Mouse (Mus musculus) heart, embryonic 14.5 days (tissue): Measurements from ENCODE around the gene Doc2b. TPM values are rescaled to one million over a fixed set of nuclear protein-coding genes. Genes with fewer than 3 reads are reported as not detected.

Experiments
- ATAC-seq: fragments of 200-750 bp; cut with Nextera tagmentation; 2 replicates; pipeline ENCODE4 v1.8.0; 2017; ENCODE audit warnings: low read depth, moderate TSS enrichment; ENCODE audit not compliant: insufficient number of reproducible peaks, insufficient read depth, low FRiP score
- H3K27ac ChIP-seq, 2 experiments: fragments of 200-500 bp in 1 of 2; fragments of 300-500 bp in 1 of 2; sonication (generic) in 1 of 2; replicated peaks in 1 of 2; 2 replicates each; pipeline ENCODE4 v1.5.1; 2012 to 2014; ENCODE audit warnings: low read depth in 2 of 2, low read length in 2 of 2, control low read depth in 1 of 2, mild to moderate bottlenecking in 1 of 2, mixed read lengths in 1 of 2; ENCODE audit not compliant: control insufficient read depth in 1 of 2, insufficient read depth in 1 of 2
- H3K27me3 ChIP-seq: fragments of 300-500 bp; sonication (generic); 2 replicates; pipeline ENCODE4 v1.6.1; 2014; ENCODE audit warnings: mild to moderate bottlenecking, low read length, control low read depth; ENCODE audit not compliant: control insufficient read depth, insufficient read depth
- H3K36me3 ChIP-seq: fragments of 300-500 bp; sonication (generic); 2 replicates; pipeline ENCODE4 v1.6.1; 2014; ENCODE audit warnings: mild to moderate bottlenecking, control low read depth, low read length, mixed read lengths; ENCODE audit not compliant: control insufficient read depth, insufficient read depth
- H3K4me1 ChIP-seq, 2 experiments: fragments of 200-500 bp in 1 of 2; fragments of 300-500 bp in 1 of 2; sonication (generic) in 1 of 2; 2 replicates each; pipeline ENCODE4 v1.6.1; 2012 to 2014; ENCODE audit warnings: low read length in 2 of 2, control low read depth in 1 of 2, mixed read lengths in 1 of 2; ENCODE audit not compliant: control insufficient read depth in 2 of 2, insufficient read depth in 2 of 2
- H3K4me2 ChIP-seq: fragments of 300-500 bp; sonication (generic); 2 replicates; pipeline ENCODE4 v1.6.1; 2014; ENCODE audit warnings: mild to moderate bottlenecking, low read length
- H3K4me3 ChIP-seq, 2 experiments: fragments of 200-500 bp in 1 of 2; fragments of 300-500 bp in 1 of 2; sonication (generic) in 1 of 2; 2 replicates each; pipeline ENCODE4 v1.5.1; 2012 to 2014; ENCODE audit warnings: low read length in 2 of 2, mild to moderate bottlenecking in 2 of 2, control low read depth in 1 of 2, low read depth in 1 of 2, moderate library complexity in 1 of 2; ENCODE audit not compliant: control insufficient read depth in 1 of 2, insufficient read depth in 1 of 2
- H3K9ac ChIP-seq: fragments of 300-500 bp; sonication (generic); 2 replicates; pipeline ENCODE4 v1.6.1; 2014; ENCODE audit warnings: mild to moderate bottlenecking, low read length
- H3K9me3 ChIP-seq: fragments of 300-500 bp; sonication (generic); 2 replicates; pipeline ENCODE4 v1.6.1; 2016; ENCODE audit warnings: low read length, control low read depth; ENCODE audit not compliant: control insufficient read depth
- WGBS: fragments of 180-500 bp; shearing (Covaris S2); extraction: QIAGEN DNeasy Blood & Tissue Kit; methylation state at CpG from one replicate; pipeline ENCODE4 v1.1.7; 2014; 5-methylcytosine and 5-hydroxymethylcytosine counted together
- polyA plus RNA-seq: library from polyadenylated mRNA; unstranded; fragments of >200 nt; fragmentation: Nextera tagmentation; extraction: Ambion mirVana; gene quantifications from 2 replicates; pipeline ENCODE4 v1.2.1, GENCODE M21; 2014

Doc2b gene
- polyA plus RNA-seq, 1 experiment from 2014 or later = 0.22 TPM

DNA sequence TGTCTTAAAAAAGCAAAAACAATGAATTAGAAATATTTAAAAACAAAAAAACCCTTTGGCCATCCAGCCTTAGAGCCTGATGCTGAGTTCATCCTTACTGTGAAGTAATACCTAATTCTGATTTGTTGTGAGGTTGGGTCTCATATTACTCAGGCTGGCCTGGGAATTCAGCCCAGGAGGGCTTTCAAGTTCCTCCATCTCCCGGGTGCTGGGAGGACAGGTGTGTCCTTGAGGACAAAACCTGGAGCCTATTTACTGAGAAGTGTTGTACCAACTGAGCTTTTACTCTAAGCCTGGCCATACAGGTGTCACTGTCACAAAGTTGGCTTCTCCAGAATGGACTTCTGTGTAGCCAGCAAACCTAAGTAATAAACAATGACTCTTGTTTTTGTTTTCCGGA lies 28.8 kb downstream of the Doc2b start:
- peaks cover 57% of the 10 kb centered on the region for H3K36me3 ChIP-seq
- no peak overlapping the region for H3K27ac ChIP-seq
- H3K4me3 ChIP-seq = no peak overlapping the region
- H3K4me1 ChIP-seq = peaks cover 2 to 9% of the 10 kb centered on the region in 2 experiments; a peak in 1 of 4 replicates
- H3K27me3 ChIP-seq = peaks cover 2% of the 10 kb centered on the region; the same call in 1 of the 2 replicates
- no peak for ATAC-seq
- H3K4me2 ChIP-seq = no peak overlapping the region
- no peaks in the 10 kb centered on the region for H3K9me3 ChIP-seq
- H3K9ac ChIP-seq = no peak overlapping the region
- whole genome bisulfite sequencing = 76% methylated on average over 2 of the region's 2 CpGs

DNA sequence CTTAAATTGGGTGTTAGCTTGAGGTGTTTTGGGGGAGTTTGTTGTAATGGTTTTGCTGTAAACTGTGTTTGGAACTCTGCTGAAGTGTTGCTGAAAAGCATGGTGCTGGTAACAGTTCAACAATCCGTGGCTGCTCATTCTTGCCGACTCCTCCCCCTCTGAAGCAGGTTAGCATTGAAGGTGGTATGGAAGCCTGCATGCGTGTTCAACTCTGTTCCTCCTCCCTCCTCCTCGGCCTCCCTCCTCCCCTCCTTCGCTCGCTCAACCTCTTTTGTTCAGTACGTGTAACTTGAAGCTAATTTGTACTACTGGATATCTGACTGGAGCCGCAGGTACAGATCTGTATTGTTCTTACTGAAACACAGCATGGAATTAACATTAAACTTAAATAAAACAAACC lies 30.7 kb downstream of the Doc2b start:
- Histone ChIP-seq H3K4me1 (peaks cover 2 to 9% of the 10 kb centered on the region in 2 experiments; a peak in 1 of 4 replicates), H3K27ac (no peak overlapping the region), H3K27me3 (no peaks in the 10 kb centered on the region), H3K4me2 (no peak overlapping the region), H3K9me3 (no peaks in the 10 kb centered on the region), H3K9ac (no peak overlapping the region), H3K4me3 (no peak overlapping the region), H3K36me3 (peaks cover 75% of the 10 kb centered on the region)
- WGBS = 87% methylated on average over 8 of the region's 8 CpGs
- no peak for ATAC-seq

DNA sequence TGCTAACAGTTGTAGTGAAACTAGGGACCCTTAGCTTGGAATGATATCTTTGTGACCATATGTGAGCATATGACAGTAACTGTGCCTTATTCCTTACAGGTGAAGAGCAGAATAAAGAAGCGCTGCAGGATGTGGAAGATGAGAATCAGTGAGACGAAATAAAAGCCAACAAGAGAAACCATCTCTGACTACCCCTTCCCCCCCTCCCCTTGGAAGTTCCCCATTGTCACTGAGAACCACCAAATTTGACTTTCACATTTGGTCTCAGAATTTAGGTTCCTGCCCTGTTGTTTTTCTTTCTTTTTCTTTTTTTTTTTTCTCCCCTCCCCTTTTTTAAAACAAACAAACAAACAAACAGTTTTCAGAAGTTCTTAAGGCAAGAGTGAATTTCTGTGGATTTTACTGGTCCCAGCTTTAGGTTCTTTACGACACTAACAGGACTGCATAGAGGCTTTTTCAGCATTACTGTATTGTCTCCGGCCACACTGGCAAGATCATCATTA lies 31.3 kb downstream of the Doc2b start:
- H3K36me3 ChIP-seq = peaks cover 81% of the 10 kb centered on the region

DNA sequence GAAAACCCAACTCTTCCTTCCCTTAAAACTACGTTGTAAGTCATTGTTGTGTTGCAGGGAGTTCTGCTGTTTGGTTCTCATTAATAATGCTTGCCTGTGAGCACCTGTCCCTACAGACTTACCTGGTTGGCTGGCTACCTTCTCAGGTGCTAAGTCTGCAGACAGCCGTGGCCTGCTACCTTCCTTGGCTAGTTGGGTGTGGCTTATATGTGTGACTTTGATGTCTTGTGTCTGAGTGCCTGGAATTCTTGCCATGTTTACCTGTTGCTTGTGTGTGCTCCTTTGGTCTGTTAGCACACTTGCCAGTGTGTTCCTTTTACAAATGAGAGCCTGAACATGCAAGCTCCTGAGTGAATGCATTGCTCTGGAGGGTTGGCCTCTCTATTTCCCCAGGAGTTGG lies 33.1 kb downstream of the Doc2b start:
- Histone ChIP-seq H3K4me3 (no peak overlapping the region), H3K27me3 (no peaks in the 10 kb centered on the region), H3K4me1 (no peaks in the 10 kb centered on the region), H3K9me3 (no peaks in the 10 kb centered on the region), H3K9ac (no peak overlapping the region), H3K4me2 (no peak overlapping the region), H3K36me3 (peaks cover 94% of the 10 kb centered on the region), H3K27ac (no peak overlapping the region)
- no peak for ATAC-seq
- 80% methylated on average over 2 of the region's 2 CpGs for WGBS

More for the DNA sequence above, 31.3 kb downstream of the Doc2b start:
- H3K9me3 ChIP-seq = no peaks in the 10 kb centered on the region
- peaks cover under 1 to 8% of the 10 kb centered on the region in 2 experiments; a peak in 1 of 4 replicates for H3K4me1 ChIP-seq
- H3K4me3 ChIP-seq = no peak overlapping the region
- no peak overlapping the region for H3K9ac ChIP-seq
- no peak overlapping the region for H3K27ac ChIP-seq
- no peak for ATAC-seq
- no peak overlapping the region for H3K4me2 ChIP-seq
- 87% methylated on average over 4 of the region's 4 CpGs for WGBS
- H3K27me3 ChIP-seq = no peaks in the 10 kb centered on the region

DNA sequence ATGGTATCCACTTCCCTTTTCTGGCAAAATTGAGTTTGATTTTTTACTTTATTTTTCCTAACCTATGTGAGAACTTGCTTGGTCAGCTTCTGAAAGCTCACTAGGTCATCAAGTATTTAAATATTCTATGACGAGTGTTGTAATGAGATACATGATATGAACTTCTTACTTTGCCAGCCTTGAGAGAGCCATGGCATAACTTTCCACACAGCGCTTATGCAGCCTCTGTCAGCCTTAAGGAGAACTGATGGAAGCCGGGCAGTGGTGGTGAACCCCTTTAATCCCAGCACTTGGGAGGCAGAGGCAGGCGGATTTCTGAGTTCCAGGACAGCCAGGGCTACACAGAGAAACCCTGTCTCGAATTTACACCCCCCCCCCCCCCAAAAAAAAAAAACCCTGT lies 35.1 kb downstream of the Doc2b start:
- Histone ChIP-seq H3K36me3 (peaks cover 94% of the 10 kb centered on the region), H3K4me2 (no peak overlapping the region), H3K27ac (no peak overlapping the region), H3K4me1 (no peaks in the 10 kb centered on the region), H3K9ac (no peak overlapping the region), H3K4me3 (no peak overlapping the region), H3K27me3 (no peaks in the 10 kb centered on the region), H3K9me3 (no peaks in the 10 kb centered on the region)
- ATAC-seq = no peak
- 93% methylated on average over 5 of the region's 5 CpGs for WGBS

DNA sequence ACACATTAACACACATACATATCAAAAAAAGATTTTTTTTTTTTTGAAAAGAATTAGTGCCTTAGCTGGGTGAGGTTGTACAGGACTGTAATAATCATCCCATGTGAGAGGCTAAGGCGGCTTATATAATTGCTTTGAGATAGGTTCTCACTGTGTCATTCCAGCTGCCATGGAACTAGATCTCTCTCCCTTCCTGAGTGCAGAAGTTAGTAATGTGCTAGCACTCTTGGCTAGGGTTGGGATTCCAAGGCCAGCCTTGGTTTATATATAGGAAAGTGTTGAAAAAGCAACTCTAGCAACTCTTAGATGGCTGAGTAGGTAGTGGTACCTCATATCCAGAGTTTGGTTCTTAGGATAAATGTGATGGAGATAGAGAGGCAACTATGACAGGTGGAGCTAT lies 37.3 kb downstream of the Doc2b start:
- H3K4me2 ChIP-seq = no peak overlapping the region
- no peak for ATAC-seq
- no peaks in the 10 kb centered on the region for H3K4me1 ChIP-seq
- WGBS = 91% methylated on average over 1 of the region's 1 CpGs
- no peak overlapping the region for H3K27ac ChIP-seq
- peaks cover 92% of the 10 kb centered on the region for H3K36me3 ChIP-seq
- H3K9me3 ChIP-seq = no peaks in the 10 kb centered on the region
- H3K27me3 ChIP-seq = no peaks in the 10 kb centered on the region
- no peak overlapping the region for H3K4me3 ChIP-seq
- no peak overlapping the region for H3K9ac ChIP-seq

DNA sequence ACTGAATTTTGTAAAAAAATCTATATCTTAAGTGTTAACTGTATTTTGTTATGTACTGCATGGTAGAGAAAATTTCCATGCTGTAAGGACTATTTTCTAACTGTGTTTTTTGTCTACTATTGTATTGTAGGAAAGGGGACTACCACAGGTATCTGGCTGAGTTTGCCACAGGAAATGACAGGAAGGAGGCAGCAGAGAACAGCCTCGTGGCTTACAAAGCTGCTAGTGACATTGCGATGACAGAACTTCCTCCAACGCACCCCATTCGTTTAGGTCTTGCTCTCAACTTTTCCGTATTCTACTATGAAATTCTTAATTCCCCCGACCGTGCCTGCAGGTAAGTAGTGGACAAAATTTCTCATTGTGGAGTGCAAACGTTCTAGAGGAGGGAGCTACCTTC lies 39.2 kb downstream of the Doc2b start:
- Histone ChIP-seq H3K4me1 (no peaks in the 10 kb centered on the region), H3K9ac (no peak overlapping the region), H3K9me3 (no peaks in the 10 kb centered on the region), H3K27me3 (no peaks in the 10 kb centered on the region), H3K36me3 (peaks cover 96% of the 10 kb centered on the region), H3K4me3 (no peak overlapping the region), H3K27ac (no peak overlapping the region), H3K4me2 (no peak overlapping the region)
- WGBS = 69% methylated on average over 8 of the region's 8 CpGs
- ATAC-seq = no peak

DNA sequence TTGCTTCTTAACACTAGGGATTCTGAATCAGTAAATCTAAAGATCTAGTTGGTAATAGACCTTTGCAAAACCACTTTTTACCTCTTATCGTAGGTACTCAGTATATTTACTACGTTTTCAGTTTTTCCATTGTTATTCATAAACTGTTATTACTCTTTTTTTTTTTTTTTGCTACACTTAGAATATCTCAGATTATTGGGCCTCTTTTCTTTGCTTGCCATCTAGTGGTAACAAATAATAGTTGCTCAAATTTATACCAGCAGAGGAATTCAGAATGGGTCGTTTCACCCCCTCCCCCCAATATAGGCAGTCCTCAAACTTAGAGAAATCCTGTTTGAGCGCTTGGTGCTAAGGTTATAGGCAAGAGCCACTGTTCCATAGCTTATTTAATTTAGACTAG lies 44.8 kb downstream of the Doc2b start:
- Histone ChIP-seq H3K4me3 (no peak overlapping the region), H3K9me3 (no peaks in the 10 kb centered on the region), H3K36me3 (peaks cover 47% of the 10 kb centered on the region), H3K27ac (no peak overlapping the region), H3K4me1 (peaks cover 2 to 34% of the 10 kb centered on the region in 2 experiments; a peak in 3 of 4 replicates), H3K4me2 (no peak overlapping the region), H3K27me3 (no peaks in the 10 kb centered on the region), H3K9ac (no peak overlapping the region)
- ATAC-seq = no peak
- WGBS = 75% methylated on average over 4 of the region's 4 CpGs
